Mouse (Mus musculus) kidney, embryonic 14.5 days (tissue): Measurements from ENCODE around the gene Fam126a. TPM values are rescaled to one million over a fixed set of nuclear protein-coding genes. Genes with fewer than 3 reads are reported as not detected.

Experiments used
- ATAC-seq: fragments of 200-750 bp; cut with Nextera tagmentation; 2 replicates; pipeline ENCODE4 v1.8.0; 2017; ENCODE audit warnings: moderate number of reproducible peaks, mild to moderate bottlenecking, moderate TSS enrichment, moderate library complexity; ENCODE audit not compliant: low FRiP score, low TSS enrichment
- H3K27ac ChIP-seq: fragments of 300-500 bp; sonication (generic); 2 replicates; pipeline ENCODE4 v1.5.1; 2014; ENCODE audit warnings: low read depth, mild to moderate bottlenecking, low read length, moderate library complexity, mixed read lengths
- H3K27me3 ChIP-seq: fragments of 300-500 bp; sonication (generic); 2 replicates; pipeline ENCODE4 v1.6.1; 2014; ENCODE audit warnings: mild to moderate bottlenecking, low read length; ENCODE audit not compliant: control insufficient read depth, insufficient read depth
- H3K36me3 ChIP-seq: fragments of 300-500 bp; sonication (generic); 2 replicates; pipeline ENCODE4 v1.6.1; 2014; ENCODE audit warnings: low read length, mixed read lengths; ENCODE audit not compliant: control insufficient read depth, insufficient read depth
- H3K4me1 ChIP-seq: fragments of 300-500 bp; sonication (generic); 2 replicates; pipeline ENCODE4 v1.6.1; 2014; ENCODE audit warnings: low read length, mixed read lengths; ENCODE audit not compliant: control insufficient read depth, insufficient read depth
- H3K4me2 ChIP-seq: fragments of 300-500 bp; sonication (generic); replicated peaks from 2 replicates; pipeline ENCODE4 v1.6.1; 2014; ENCODE audit warnings: low read depth, mild to moderate bottlenecking, low read length
- H3K4me3 ChIP-seq: fragments of 300-500 bp; sonication (generic); 2 replicates; pipeline ENCODE4 v1.5.1; 2014; ENCODE audit warnings: mild to moderate bottlenecking, low read length
- H3K9ac ChIP-seq: fragments of 300-500 bp; sonication (generic); 2 replicates; pipeline ENCODE4 v1.6.1; 2014; ENCODE audit warnings: low read depth, mild to moderate bottlenecking, low read length, moderate library complexity
- H3K9me3 ChIP-seq: fragments of 300-500 bp; sonication (generic); 2 replicates; pipeline ENCODE4 v1.6.1; 2016; ENCODE audit warnings: low read length; ENCODE audit not compliant: control insufficient read depth
- WGBS: fragments of 180-500 bp; shearing (Covaris S2); extraction: QIAGEN DNeasy Blood & Tissue Kit; methylation state at CpG from one replicate; pipeline ENCODE4 v1.1.7; 2014; 5-methylcytosine and 5-hydroxymethylcytosine counted together
- polyA plus RNA-seq: library from polyadenylated mRNA; unstranded; fragments of >200 nt; fragmentation: Nextera tagmentation; extraction: Ambion mirVana; gene quantifications from 2 replicates; pipeline ENCODE4 v1.2.1, GENCODE M21; 2014

Fam126a gene
- polyA plus RNA-seq, 1 experiment from 2014 or later, result 26.8 TPM

GRCm38 (mm10) chr5:23990001-23990400, 40.5 kb downstream of the Fam126a start:
- Histone ChIP-seq H3K27me3 (no peaks in the 10 kb centered on the region), H3K36me3 (no peaks in the 10 kb centered on the region), H3K9me3 (no peaks in the 10 kb centered on the region), H3K4me1 (peaks cover 12% of the 10 kb centered on the region), H3K27ac (no peak overlapping the region), H3K9ac (no peak overlapping the region), H3K4me3 (no peak overlapping the region), H3K4me2 (no peak overlapping the region)
- ATAC-seq, result no peak
- 90% methylated on average over 3 of the region's 3 CpGs for WGBS

GRCm38 (mm10) chr5:23987792-23988191, 42.7 kb downstream of the Fam126a start:
- no peaks in the 10 kb centered on the region for H3K9me3 ChIP-seq
- H3K27me3 ChIP-seq, result no peaks in the 10 kb centered on the region
- ATAC-seq, result no peak
- H3K4me3 ChIP-seq, result no peak overlapping the region
- peaks cover 7% of the 10 kb centered on the region for H3K4me1 ChIP-seq
- 68% methylated on average over 10 of the region's 10 CpGs for WGBS
- peaks cover 3% of the 10 kb centered on the region; the same call in 1 of the 2 replicates for H3K36me3 ChIP-seq
- no peak overlapping the region for H3K27ac ChIP-seq
- no peak overlapping the region for H3K4me2 ChIP-seq
- H3K9ac ChIP-seq, result no peak overlapping the region

- H3K4me1 ChIP-seq, result no peaks in the 10 kb centered on the region
- H3K9me3 ChIP-seq, result no peaks in the 10 kb centered on the region
- H3K9ac ChIP-seq, result no peak overlapping the region
- WGBS, result 100% methylated on average over 1 of the region's 1 CpGs
- no peak for ATAC-seq
- H3K4me3 ChIP-seq, result no peak overlapping the region
- peaks cover 15% of the 10 kb centered on the region; the same call in 1 of the 2 replicates for H3K36me3 ChIP-seq
- no peak overlapping the region for H3K27ac ChIP-seq
- no peak overlapping the region for H3K4me2 ChIP-seq
- H3K27me3 ChIP-seq, result no peaks in the 10 kb centered on the region
Observed at GRCm38 (mm10) chr5:23982081-23982480, 48.4 kb downstream of the Fam126a start.

GRCm38 (mm10) chr5:23978516-23978915, 52.0 kb downstream of the Fam126a start:
- Histone ChIP-seq H3K36me3 (peaks cover 15% of the 10 kb centered on the region; the same call in 1 of the 2 replicates), H3K4me2 (no peak overlapping the region), H3K27ac (no peak overlapping the region), H3K27me3 (no peaks in the 10 kb centered on the region), H3K4me3 (no peak overlapping the region), H3K4me1 (no peaks in the 10 kb centered on the region), H3K9me3 (no peaks in the 10 kb centered on the region), H3K9ac (no peak overlapping the region)
- 71% methylated on average over 14 of the region's 14 CpGs for WGBS
- no peak for ATAC-seq

GRCm38 (mm10) chr5:23974994-23975575, 55.4 kb downstream of the Fam126a start:
- no peaks in the 10 kb centered on the region for H3K9me3 ChIP-seq

GRCm38 (mm10) chr5:23967705-23968104, 62.8 kb downstream of the Fam126a start:
- Histone ChIP-seq H3K9ac (no peak overlapping the region), H3K27me3 (no peaks in the 10 kb centered on the region), H3K4me2 (no peak overlapping the region), H3K9me3 (no peaks in the 10 kb centered on the region), H3K4me1 (no peaks in the 10 kb centered on the region), H3K36me3 (no peaks in the 10 kb centered on the region), H3K4me3 (no peak overlapping the region), H3K27ac (no peak overlapping the region)
- WGBS, result 67% methylated on average over 5 of the region's 5 CpGs
- ATAC-seq, result no peak

More at GRCm38 (mm10) chr5:23974994-23975575, 55.4 kb downstream of the Fam126a start:
- Histone ChIP-seq H3K4me2 (no peak overlapping the region), H3K4me3 (no peak overlapping the region), H3K36me3 (0 out of 2 replicates have a peak, but pooled peaks cover 3% of the 10 kb centered on the region), H3K27me3 (no peaks in the 10 kb centered on the region), H3K27ac (no peak overlapping the region), H3K4me1 (no peaks in the 10 kb centered on the region), H3K9ac (no peak overlapping the region)
- 67% methylated on average over 3 of the region's 3 CpGs for WGBS
- no peak for ATAC-seq

- no peak for ATAC-seq
- Histone ChIP-seq H3K9me3 (no peaks in the 10 kb centered on the region), H3K9ac (no peak overlapping the region), H3K4me1 (no peaks in the 10 kb centered on the region), H3K27ac (no peak overlapping the region), H3K27me3 (no peaks in the 10 kb centered on the region), H3K36me3 (no peaks in the 10 kb centered on the region), H3K4me3 (no peak overlapping the region), H3K4me2 (no peak overlapping the region)
- WGBS, result 71% methylated on average over 10 of the region's 10 CpGs
Observed at GRCm38 (mm10) chr5:23964599-23965165, 65.8 kb downstream of the Fam126a start.

- no peaks in the 10 kb centered on the region for H3K4me1 ChIP-seq
- H3K27ac ChIP-seq, result no peak overlapping the region
- ATAC-seq, result no peak
- WGBS, result 88% methylated on average over 5 of the region's 5 CpGs
- no peaks in the 10 kb centered on the region for H3K36me3 ChIP-seq
- no peaks in the 10 kb centered on the region for H3K27me3 ChIP-seq
- no peak overlapping the region for H3K4me2 ChIP-seq
- H3K9ac ChIP-seq, result no peak overlapping the region
- H3K9me3 ChIP-seq, result no peaks in the 10 kb centered on the region
- H3K4me3 ChIP-seq, result no peak overlapping the region
Observed at GRCm38 (mm10) chr5:23953047-23953446, 77.4 kb downstream of the Fam126a start.

- ATAC-seq, result no peak
- Histone ChIP-seq H3K4me1 (no peaks in the 10 kb centered on the region), H3K27ac (no peak overlapping the region), H3K4me3 (no peak overlapping the region), H3K9me3 (peaks cover 3% of the 10 kb centered on the region; the same call in 1 of the 2 replicates), H3K4me2 (no peak overlapping the region), H3K27me3 (no peaks in the 10 kb centered on the region), H3K36me3 (no peaks in the 10 kb centered on the region), H3K9ac (no peak overlapping the region)
- 68% methylated on average over 3 of the region's 3 CpGs for WGBS
Observed at GRCm38 (mm10) chr5:23948071-23948470, 82.4 kb downstream of the Fam126a start.
